Mouse (Mus musculus): ENCODE measurements around the gene Tcf21. TPM values are rescaled to one million over a fixed set of nuclear protein-coding genes. Genes with fewer than 3 reads are reported as not detected.

The Tcf21 gene
- polyA plus RNA-seq, 1 experiment from 2014 or later = 0.19 TPM

GRCm38 (mm10) chr10:22818600-22819238 lies 1.3 kb downstream of the Tcf21 start:
- H3K27ac ChIP-seq (ENCODE audit: low read length) = no peak overlapping the region
- no peak for ATAC-seq
- 1% methylated on average over 12 of the region's 12 CpGs for WGBS
- H3K4me2 ChIP-seq (ENCODE audit: low read length) = no peak overlapping the region
- H3K4me1 ChIP-seq (ENCODE audit: control insufficient read depth, insufficient read depth, low read length) = no peaks in the 10 kb centered on the region
- no peaks in the 10 kb centered on the region for H3K9me3 ChIP-seq (replicated peaks; ENCODE audit: control insufficient read depth, low read length, poor library complexity, severe bottlenecking)
- no peak overlapping the region for H3K9ac ChIP-seq (ENCODE audit: low read depth, low read length)
- H3K27me3 ChIP-seq (ENCODE audit: control insufficient read depth, insufficient read depth, low read depth, low read length) = peaks cover 61% of the 10 kb centered on the region
- no peaks in the 10 kb centered on the region for H3K36me3 ChIP-seq (ENCODE audit: control insufficient read depth, insufficient read depth, low read length)
- no peak overlapping the region for H3K4me3 ChIP-seq (ENCODE audit: low read depth, low read length)

GRCm38 (mm10) chr10:22817976-22818375 lies 2.0 kb downstream of the Tcf21 start:
- WGBS = 5% methylated on average over 4 of the region's 4 CpGs
- H3K27ac ChIP-seq (ENCODE audit: low read length) = no peak overlapping the region
- no peak for ATAC-seq

GRCm38 (mm10) chr10:22817561-22817960 lies 2.4 kb downstream of the Tcf21 start:
- ATAC-seq = 0 out of 2 replicates have a peak, but pooled peaks have one; percentile 40
- WGBS = 3% methylated on average over 18 of the region's 18 CpGs
- H3K4me2 ChIP-seq (ENCODE audit: low read length) = no peak overlapping the region

More at GRCm38 (mm10) chr10:22817976-22818375, 2.0 kb downstream of the Tcf21 start:
- H3K9ac ChIP-seq (ENCODE audit: low read depth, low read length) = no peak overlapping the region
- no peak overlapping the region for H3K4me2 ChIP-seq (ENCODE audit: low read length)
- H3K36me3 ChIP-seq (ENCODE audit: control insufficient read depth, insufficient read depth, low read length) = no peaks in the 10 kb centered on the region
- no peaks in the 10 kb centered on the region for H3K9me3 ChIP-seq (replicated peaks; ENCODE audit: control insufficient read depth, low read length, poor library complexity, severe bottlenecking)
- H3K4me3 ChIP-seq (ENCODE audit: low read depth, low read length) = no peak overlapping the region
- peaks cover 57% of the 10 kb centered on the region for H3K27me3 ChIP-seq (ENCODE audit: control insufficient read depth, insufficient read depth, low read depth, low read length)
- no peaks in the 10 kb centered on the region for H3K4me1 ChIP-seq (ENCODE audit: control insufficient read depth, insufficient read depth, low read length)

GRCm38 (mm10) chr10:22816237-22816762 lies 3.7 kb downstream of the Tcf21 start:
- Histone ChIP-seq H3K4me3 (ENCODE audit: low read depth, low read length) (no peak overlapping the region), H3K9me3 (replicated peaks; ENCODE audit: control insufficient read depth, low read length, poor library complexity, severe bottlenecking) (no peaks in the 10 kb centered on the region), H3K36me3 (ENCODE audit: control insufficient read depth, insufficient read depth, low read length) (no peaks in the 10 kb centered on the region), H3K9ac (ENCODE audit: low read depth, low read length) (no peak overlapping the region), H3K27me3 (ENCODE audit: control insufficient read depth, insufficient read depth, low read depth, low read length) (peaks cover 54% of the 10 kb centered on the region), H3K4me2 (ENCODE audit: low read length) (no peak overlapping the region), H3K27ac (ENCODE audit: low read length) (no peak overlapping the region), H3K4me1 (ENCODE audit: control insufficient read depth, insufficient read depth, low read length) (no peaks in the 10 kb centered on the region)
- under 1% methylated on average over 28 of the region's 28 CpGs for WGBS
- ATAC-seq = no peak

More at GRCm38 (mm10) chr10:22817561-22817960, 2.4 kb downstream of the Tcf21 start:
- Histone ChIP-seq H3K36me3 (ENCODE audit: control insufficient read depth, insufficient read depth, low read length) (no peaks in the 10 kb centered on the region), H3K9me3 (replicated peaks; ENCODE audit: control insufficient read depth, low read length, poor library complexity, severe bottlenecking) (no peaks in the 10 kb centered on the region), H3K4me3 (ENCODE audit: low read depth, low read length) (no peak overlapping the region), H3K27ac (ENCODE audit: low read length) (no peak overlapping the region), H3K9ac (ENCODE audit: low read depth, low read length) (no peak overlapping the region), H3K27me3 (ENCODE audit: control insufficient read depth, insufficient read depth, low read depth, low read length) (peaks cover 54% of the 10 kb centered on the region), H3K4me1 (ENCODE audit: control insufficient read depth, insufficient read depth, low read length) (no peaks in the 10 kb centered on the region)

GRCm38 (mm10) chr10:22815461-22816236 lies 4.3 kb downstream of the Tcf21 start:
- Histone ChIP-seq H3K4me2 (ENCODE audit: low read length) (no peak overlapping the region), H3K36me3 (ENCODE audit: control insufficient read depth, insufficient read depth, low read length) (no peaks in the 10 kb centered on the region), H3K4me1 (ENCODE audit: control insufficient read depth, insufficient read depth, low read length) (no peaks in the 10 kb centered on the region), H3K27ac (ENCODE audit: low read length) (no peak overlapping the region), H3K4me3 (ENCODE audit: low read depth, low read length) (no peak overlapping the region), H3K27me3 (ENCODE audit: control insufficient read depth, insufficient read depth, low read depth, low read length) (peaks cover 53% of the 10 kb centered on the region), H3K9me3 (replicated peaks; ENCODE audit: control insufficient read depth, low read length, poor library complexity, severe bottlenecking) (no peaks in the 10 kb centered on the region), H3K9ac (ENCODE audit: low read depth, low read length) (no peak overlapping the region)
- WGBS = under 1% methylated on average over 19 of the region's 19 CpGs
- ATAC-seq = no peak

- no peaks in the 10 kb centered on the region for H3K36me3 ChIP-seq (ENCODE audit: control insufficient read depth, insufficient read depth, low read length)
- no peaks in the 10 kb centered on the region for H3K9me3 ChIP-seq (replicated peaks; ENCODE audit: control insufficient read depth, low read length, poor library complexity, severe bottlenecking)
- peaks cover 53% of the 10 kb centered on the region for H3K27me3 ChIP-seq (ENCODE audit: control insufficient read depth, insufficient read depth, low read depth, low read length)
- no peaks in the 10 kb centered on the region for H3K4me1 ChIP-seq (ENCODE audit: control insufficient read depth, insufficient read depth, low read length)
- no peak overlapping the region for H3K9ac ChIP-seq (ENCODE audit: low read depth, low read length)
- H3K4me2 ChIP-seq (ENCODE audit: low read length) = no peak overlapping the region
- H3K27ac ChIP-seq (ENCODE audit: low read length) = no peak overlapping the region
- WGBS = 0% methylated on average over 2 of the region's 2 CpGs
- no peak overlapping the region for H3K4me3 ChIP-seq (ENCODE audit: low read depth, low read length)
- no peak for ATAC-seq
Observed at GRCm38 (mm10) chr10:22814771-22815170, 5.2 kb downstream of the Tcf21 start.

- WGBS = 1% methylated on average over 4 of the region's 8 CpGs
- peaks cover 54% of the 10 kb centered on the region for H3K27me3 ChIP-seq (ENCODE audit: control insufficient read depth, insufficient read depth, low read depth, low read length)
- H3K4me3 ChIP-seq (ENCODE audit: low read depth, low read length) = no peak overlapping the region
- H3K9me3 ChIP-seq (replicated peaks; ENCODE audit: control insufficient read depth, low read length, poor library complexity, severe bottlenecking) = no peaks in the 10 kb centered on the region
- no peak overlapping the region for H3K27ac ChIP-seq (ENCODE audit: low read length)
- no peak for ATAC-seq
- H3K4me2 ChIP-seq (ENCODE audit: low read length) = no peak overlapping the region
- no peaks in the 10 kb centered on the region for H3K4me1 ChIP-seq (ENCODE audit: control insufficient read depth, insufficient read depth, low read length)
- no peak overlapping the region for H3K9ac ChIP-seq (ENCODE audit: low read depth, low read length)
- H3K36me3 ChIP-seq (ENCODE audit: control insufficient read depth, insufficient read depth, low read length) = no peaks in the 10 kb centered on the region
Observed at GRCm38 (mm10) chr10:22814294-22814693, 5.7 kb downstream of the Tcf21 start.

GRCm38 (mm10) chr10:22813317-22813960 lies 6.5 kb downstream of the Tcf21 start:
- WGBS = 1% methylated on average over 18 of the region's 18 CpGs
- H3K36me3 ChIP-seq (ENCODE audit: control insufficient read depth, insufficient read depth, low read length) = no peaks in the 10 kb centered on the region
- no peak overlapping the region for H3K4me2 ChIP-seq (ENCODE audit: low read length)
- H3K9me3 ChIP-seq (replicated peaks; ENCODE audit: control insufficient read depth, low read length, poor library complexity, severe bottlenecking) = no peaks in the 10 kb centered on the region
- no peak overlapping the region for H3K27ac ChIP-seq (ENCODE audit: low read length)
- no peaks in the 10 kb centered on the region for H3K4me1 ChIP-seq (ENCODE audit: control insufficient read depth, insufficient read depth, low read length)
- H3K27me3 ChIP-seq (ENCODE audit: control insufficient read depth, insufficient read depth, low read depth, low read length) = peaks cover 54% of the 10 kb centered on the region
- no peak overlapping the region for H3K9ac ChIP-seq (ENCODE audit: low read depth, low read length)
- H3K4me3 ChIP-seq (ENCODE audit: low read depth, low read length) = no peak overlapping the region
- no peak for ATAC-seq

Measured in midbrain, embryonic 16.5 days (tissue).